Mouse (Mus musculus) CD8-positive naive resting alpha-beta T cell, adult 57 days (primary cell): ENCODE measurements around the gene Vwf. TPM values are rescaled to one million over a fixed set of nuclear protein-coding genes. Genes with fewer than 3 reads are reported as not detected.

Experiments
- total RNA-seq: library from RNA; stranded (reverse); gene quantifications from one replicate; pipeline ENCODE4 v1.2.4, GENCODE M21; 2023

Gene Vwf
- 0.89 TPM for total RNA-seq

GRCm38 (mm10) chr6:125546474-125546873 is at the start of gene Vwf:
Vwf (plus strand) TSS chr6:125546774.

GRCm38 (mm10) chr6:125690057-125690703 is 143.6 kb downstream of the Vwf start, which contains the start of gene Ano2:
Ano2 (plus strand) TSS chr6:125690419.

Other genes with a start within 250 kb of the Vwf start
- gene Ltbr, start 232.9 kb upstream of the Vwf start, total RNA-seq = 1.4 TPM
- not detected for gene Scnn1a, start 226.1 kb upstream of the Vwf start, total RNA-seq
- 46.5 TPM for gene Tnfrsf1a, start 197.4 kb upstream of the Vwf start, total RNA-seq
- not detected for gene Plekhg6, start 166.0 kb upstream of the Vwf start, total RNA-seq
- 13.6 TPM for gene Cd9, start 52.0 kb upstream of the Vwf start, total RNA-seq
- gene Ano2, start 143.6 kb downstream of the Vwf start, total RNA-seq = not detected